Mouse (Mus musculus): ENCODE results near the gene Tbc1d8. TPM values are rescaled to one million over a fixed set of nuclear protein-coding genes. Genes with fewer than 3 reads are reported as not detected.

Gene Tbc1d8
- polyA plus RNA-seq, 1 experiment from 2014 or later, result 5.3 TPM

DNA sequence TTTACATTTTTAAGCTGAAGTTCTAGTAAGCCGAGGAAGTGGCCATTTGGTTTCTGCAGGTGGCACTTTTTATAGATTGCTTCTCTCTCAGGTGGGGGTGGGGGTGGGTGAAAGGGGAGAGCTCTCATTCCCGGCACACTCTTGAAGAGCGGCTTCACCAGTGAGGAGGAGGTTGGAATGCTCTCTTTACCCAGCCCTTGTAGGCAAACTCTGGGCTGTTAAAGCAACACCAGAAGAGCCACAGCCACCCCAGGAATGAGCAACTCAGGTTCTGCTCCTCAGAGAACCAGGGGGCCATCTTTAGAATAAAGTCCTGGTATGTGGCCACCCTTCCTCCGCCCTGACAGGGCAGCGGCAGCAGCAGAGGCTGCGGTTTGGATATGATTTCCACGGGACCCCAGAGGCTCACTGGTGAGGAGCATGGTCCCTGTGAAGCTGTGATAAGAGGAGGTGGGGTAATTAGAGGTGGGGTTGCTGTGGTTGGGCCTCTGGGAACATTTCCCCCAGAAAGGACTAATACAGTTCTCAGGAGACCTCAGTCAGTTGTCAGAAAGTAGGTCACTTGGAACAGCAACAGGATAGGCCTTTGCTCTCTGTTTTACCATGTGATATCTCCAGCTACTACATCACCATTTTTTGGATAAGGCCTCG is 85.2 kb downstream of the Tbc1d8 start:
- no peak overlapping the region for H3K4me2 ChIP-seq (ENCODE audit: low read depth, severe bottlenecking)
- DNase-seq (ENCODE audit: low spot score) (no peak), ATAC-seq (ENCODE audit: insufficient number of reproducible peaks, low FRiP score, low TSS enrichment, low read depth) (no peak)
- H3K4me3 ChIP-seq (ENCODE audit: low read depth, low read length), result no peak overlapping the region
- no peaks in the 10 kb centered on the region for H3K9me3 ChIP-seq (ENCODE audit: control insufficient read depth, low read length)
- H3K9ac ChIP-seq (ENCODE audit: low read length), result no peak overlapping the region
- 81% methylated on average over 8 of the region's 8 CpGs for WGBS
- H3K27me3 ChIP-seq (ENCODE audit: control insufficient read depth, insufficient read depth, low read length), result no peaks in the 10 kb centered on the region
- no peak overlapping the region for H3K27ac ChIP-seq (replicated peaks; ENCODE audit: low read depth, low read length)
- no peaks in the 10 kb centered on the region for H3K4me1 ChIP-seq (ENCODE audit: control insufficient read depth, insufficient read depth, low read length)
- no peaks in the 10 kb centered on the region for H3K36me3 ChIP-seq (ENCODE audit: control insufficient read depth, insufficient read depth, low read length)

DNA sequence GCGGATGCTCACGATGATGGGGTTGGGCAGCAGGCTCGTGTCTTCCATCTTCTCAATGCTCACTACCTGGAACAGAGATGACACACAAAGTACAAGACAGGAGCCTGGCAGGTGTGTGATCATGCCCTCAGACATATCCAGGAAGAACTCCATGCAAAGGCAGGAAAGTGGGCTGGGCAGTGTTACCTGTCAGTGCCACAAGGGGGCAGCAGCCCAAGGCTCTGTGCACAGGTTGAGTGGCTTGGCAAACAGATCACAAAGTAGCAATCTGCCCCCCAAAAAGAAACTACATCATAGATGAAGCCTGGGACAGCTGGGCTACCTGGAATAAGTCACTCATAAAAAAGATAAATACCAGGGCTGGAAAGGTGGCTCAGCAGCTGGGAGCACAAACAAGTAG is 86.4 kb downstream of the Tbc1d8 start:
- H3K27ac ChIP-seq (replicated peaks; ENCODE audit: low read depth, low read length), result no peak overlapping the region
- H3K36me3 ChIP-seq (ENCODE audit: control insufficient read depth, insufficient read depth, low read length), result no peaks in the 10 kb centered on the region
- H3K9me3 ChIP-seq (ENCODE audit: control insufficient read depth, low read length), result no peaks in the 10 kb centered on the region
- ATAC-seq (ENCODE audit: insufficient number of reproducible peaks, low FRiP score, low TSS enrichment, low read depth), result 0 out of 2 replicates have a peak, but pooled peaks have one; percentile 31
- no peaks in the 10 kb centered on the region for H3K27me3 ChIP-seq (ENCODE audit: control insufficient read depth, insufficient read depth, low read length)
- no peak overlapping the region for H3K4me2 ChIP-seq (ENCODE audit: low read depth, severe bottlenecking)
- H3K4me3 ChIP-seq (ENCODE audit: low read depth, low read length), result no peak overlapping the region
- WGBS, result 65% methylated on average over 3 of the region's 3 CpGs
- H3K4me1 ChIP-seq (ENCODE audit: control insufficient read depth, insufficient read depth, low read length), result no peaks in the 10 kb centered on the region
- H3K9ac ChIP-seq (ENCODE audit: low read length), result no peak overlapping the region
- peak; percentile 86 for DNase-seq (ENCODE audit: low spot score)

DNA sequence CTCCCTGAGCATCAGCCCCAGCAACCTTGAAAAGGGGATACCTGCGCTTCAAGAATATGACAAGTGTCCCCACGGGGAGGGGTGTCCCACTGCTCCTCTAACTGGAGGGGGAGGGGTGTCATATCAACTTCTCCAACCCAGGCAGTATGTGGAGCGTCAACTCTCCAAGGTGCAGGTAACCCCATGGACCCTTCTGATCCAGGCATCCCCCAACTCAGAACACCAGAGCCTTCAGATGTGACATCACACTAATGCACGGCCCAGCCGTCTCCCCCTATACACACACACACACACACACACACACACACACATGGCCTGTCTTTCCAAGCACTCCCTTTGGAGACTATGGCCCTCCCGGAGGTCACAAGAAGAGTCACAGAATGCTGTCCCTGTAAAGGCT is 86.9 kb downstream of the Tbc1d8 start:
- Histone ChIP-seq H3K4me3 (ENCODE audit: low read depth, low read length) (no peak overlapping the region), H3K4me1 (ENCODE audit: control insufficient read depth, insufficient read depth, low read length) (no peaks in the 10 kb centered on the region), H3K4me2 (ENCODE audit: low read depth, severe bottlenecking) (no peak overlapping the region), H3K27ac (replicated peaks; ENCODE audit: low read depth, low read length) (no peak overlapping the region), H3K9me3 (ENCODE audit: control insufficient read depth, low read length) (no peaks in the 10 kb centered on the region), H3K27me3 (ENCODE audit: control insufficient read depth, insufficient read depth, low read length) (no peaks in the 10 kb centered on the region), H3K9ac (ENCODE audit: low read length) (no peak overlapping the region), H3K36me3 (ENCODE audit: control insufficient read depth, insufficient read depth, low read length) (no peaks in the 10 kb centered on the region)
- no peak for ATAC-seq (ENCODE audit: insufficient number of reproducible peaks, low FRiP score, low TSS enrichment, low read depth)
- DNase-seq (ENCODE audit: low spot score), result no peak
- WGBS, result 88% methylated on average over 6 of the region's 6 CpGs

DNA sequence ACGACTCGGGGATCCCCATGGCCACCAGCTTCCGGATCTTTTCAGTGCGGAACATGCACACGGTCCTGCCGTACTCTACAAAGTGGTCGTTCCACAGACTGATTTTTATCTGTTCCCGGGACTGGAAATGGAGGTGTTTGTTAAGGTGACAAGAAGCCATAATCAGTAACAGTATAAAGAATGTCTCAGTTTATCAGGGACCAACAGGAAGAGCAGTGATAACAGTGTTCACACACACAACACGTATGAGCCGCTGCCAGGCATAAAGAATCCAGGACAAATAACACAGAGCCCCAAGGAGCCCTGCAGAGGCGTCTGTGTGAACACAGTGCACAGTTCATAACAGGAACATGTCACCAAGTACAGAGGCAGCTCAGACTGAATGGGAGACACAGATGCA is 89.2 kb downstream of the Tbc1d8 start:
- Histone ChIP-seq H3K36me3 (ENCODE audit: control insufficient read depth, insufficient read depth, low read length) (no peaks in the 10 kb centered on the region), H3K27ac (replicated peaks; ENCODE audit: low read depth, low read length) (no peak overlapping the region), H3K4me1 (ENCODE audit: control insufficient read depth, insufficient read depth, low read length) (no peaks in the 10 kb centered on the region), H3K4me2 (ENCODE audit: low read depth, severe bottlenecking) (no peak overlapping the region), H3K4me3 (ENCODE audit: low read depth, low read length) (no peak overlapping the region), H3K9me3 (ENCODE audit: control insufficient read depth, low read length) (no peaks in the 10 kb centered on the region), H3K27me3 (ENCODE audit: control insufficient read depth, insufficient read depth, low read length) (no peaks in the 10 kb centered on the region), H3K9ac (ENCODE audit: low read length) (no peak overlapping the region)
- DNase-seq (ENCODE audit: low spot score) (no peak), ATAC-seq (ENCODE audit: insufficient number of reproducible peaks, low FRiP score, low TSS enrichment, low read depth) (no peak)
- WGBS, result 89% methylated on average over 11 of the region's 11 CpGs

DNA sequence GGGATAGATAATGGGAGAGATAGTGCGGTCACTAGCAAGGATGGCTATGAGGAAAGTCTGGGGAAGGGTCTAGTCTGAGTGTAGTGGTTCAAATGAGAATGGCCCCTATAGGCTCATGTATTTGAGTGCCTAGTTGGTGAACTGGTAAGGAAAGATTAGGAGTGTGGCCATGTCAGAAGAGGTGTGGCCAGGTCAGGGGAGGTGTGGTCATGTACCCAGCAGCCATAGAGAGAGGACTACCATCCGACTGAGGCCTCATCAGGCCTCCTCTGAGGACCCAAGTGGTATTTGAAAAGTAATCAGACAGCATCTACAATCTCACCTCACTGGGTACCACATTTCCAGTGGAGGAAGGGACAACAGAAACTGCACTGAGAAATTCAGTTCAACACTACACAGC is 90.4 kb downstream of the Tbc1d8 start:
- H3K4me1 ChIP-seq (ENCODE audit: control insufficient read depth, insufficient read depth, low read length), result no peaks in the 10 kb centered on the region
- H3K9ac ChIP-seq (ENCODE audit: low read length), result no peak overlapping the region
- 80% methylated on average over 2 of the region's 2 CpGs for WGBS
- no peaks in the 10 kb centered on the region for H3K27me3 ChIP-seq (ENCODE audit: control insufficient read depth, insufficient read depth, low read length)
- no peaks in the 10 kb centered on the region for H3K9me3 ChIP-seq (ENCODE audit: control insufficient read depth, low read length)
- H3K4me3 ChIP-seq (ENCODE audit: low read depth, low read length), result no peak overlapping the region
- no peaks in the 10 kb centered on the region for H3K36me3 ChIP-seq (ENCODE audit: control insufficient read depth, insufficient read depth, low read length)
- DNase-seq (ENCODE audit: low spot score) (no peak), ATAC-seq (ENCODE audit: insufficient number of reproducible peaks, low FRiP score, low TSS enrichment, low read depth) (no peak)
- no peak overlapping the region for H3K27ac ChIP-seq (replicated peaks; ENCODE audit: low read depth, low read length)
- H3K4me2 ChIP-seq (ENCODE audit: low read depth, severe bottlenecking), result no peak overlapping the region

DNA sequence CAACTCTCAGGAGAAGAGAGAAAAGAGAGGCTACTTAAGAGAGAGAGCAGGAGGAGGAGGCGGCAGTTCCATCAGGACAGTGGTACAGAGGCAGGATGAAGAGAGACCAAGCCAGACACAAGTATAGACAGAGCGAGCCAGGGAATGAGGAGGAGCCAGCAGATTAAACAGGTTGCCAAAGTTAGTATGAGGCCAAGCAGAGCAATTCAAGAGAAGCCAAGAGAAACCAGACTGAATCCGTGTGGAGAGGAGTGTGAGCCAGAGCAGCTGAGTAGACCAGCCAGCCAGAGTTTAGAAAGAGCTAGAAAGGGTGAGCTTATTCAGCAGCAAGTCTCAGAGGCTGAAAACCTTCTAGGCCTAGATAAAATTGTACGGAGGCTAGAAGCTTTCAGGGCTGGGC is 91.1 kb downstream of the Tbc1d8 start:
- H3K4me1 ChIP-seq (ENCODE audit: control insufficient read depth, insufficient read depth, low read length), result no peaks in the 10 kb centered on the region
- WGBS, result 83% methylated on average over 4 of the region's 4 CpGs
- H3K9me3 ChIP-seq (ENCODE audit: control insufficient read depth, low read length), result no peaks in the 10 kb centered on the region
- no peak overlapping the region for H3K27ac ChIP-seq (replicated peaks; ENCODE audit: low read depth, low read length)
- no peak overlapping the region for H3K4me2 ChIP-seq (ENCODE audit: low read depth, severe bottlenecking)
- H3K4me3 ChIP-seq (ENCODE audit: low read depth, low read length), result no peak overlapping the region
- H3K27me3 ChIP-seq (ENCODE audit: control insufficient read depth, insufficient read depth, low read length), result no peaks in the 10 kb centered on the region
- H3K9ac ChIP-seq (ENCODE audit: low read length), result no peak overlapping the region
- no peak for DNase-seq (ENCODE audit: low spot score)
- H3K36me3 ChIP-seq (ENCODE audit: control insufficient read depth, insufficient read depth, low read length), result no peaks in the 10 kb centered on the region
- ATAC-seq (ENCODE audit: insufficient number of reproducible peaks, low FRiP score, low TSS enrichment, low read depth), result no peak

DNA sequence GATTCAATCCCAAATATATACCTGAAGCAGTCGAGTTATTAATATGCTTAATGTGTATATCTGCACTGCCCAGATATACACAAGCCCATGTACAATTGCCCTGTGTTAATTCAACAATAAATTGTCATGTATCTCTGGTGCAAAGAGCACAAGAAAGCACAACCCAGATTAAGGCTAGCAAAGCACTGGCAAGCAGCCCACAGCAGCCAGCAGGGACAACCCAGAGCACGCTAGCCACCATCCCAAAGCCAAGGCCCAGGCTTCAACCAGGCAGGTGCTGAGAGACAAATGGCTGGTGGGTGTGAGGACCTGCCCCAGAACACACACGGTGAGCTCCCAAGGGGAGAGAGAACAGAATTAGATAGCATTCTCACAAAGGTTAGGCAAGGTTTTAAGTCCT is 92.1 kb downstream of the Tbc1d8 start:
- no peaks in the 10 kb centered on the region for H3K4me1 ChIP-seq (ENCODE audit: control insufficient read depth, insufficient read depth, low read length)
- no peaks in the 10 kb centered on the region for H3K27me3 ChIP-seq (ENCODE audit: control insufficient read depth, insufficient read depth, low read length)
- no peak overlapping the region for H3K4me3 ChIP-seq (ENCODE audit: low read depth, low read length)
- H3K36me3 ChIP-seq (ENCODE audit: control insufficient read depth, insufficient read depth, low read length), result no peaks in the 10 kb centered on the region
- no peak for DNase-seq (ENCODE audit: low spot score)
- no peak overlapping the region for H3K4me2 ChIP-seq (ENCODE audit: low read depth, severe bottlenecking)
- WGBS, result 62% methylated on average over 3 of the region's 3 CpGs
- no peak overlapping the region for H3K9ac ChIP-seq (ENCODE audit: low read length)
- H3K9me3 ChIP-seq (ENCODE audit: control insufficient read depth, low read length), result no peaks in the 10 kb centered on the region
- no peak overlapping the region for H3K27ac ChIP-seq (replicated peaks; ENCODE audit: low read depth, low read length)
- ATAC-seq (ENCODE audit: insufficient number of reproducible peaks, low FRiP score, low TSS enrichment, low read depth), result no peak

DNA sequence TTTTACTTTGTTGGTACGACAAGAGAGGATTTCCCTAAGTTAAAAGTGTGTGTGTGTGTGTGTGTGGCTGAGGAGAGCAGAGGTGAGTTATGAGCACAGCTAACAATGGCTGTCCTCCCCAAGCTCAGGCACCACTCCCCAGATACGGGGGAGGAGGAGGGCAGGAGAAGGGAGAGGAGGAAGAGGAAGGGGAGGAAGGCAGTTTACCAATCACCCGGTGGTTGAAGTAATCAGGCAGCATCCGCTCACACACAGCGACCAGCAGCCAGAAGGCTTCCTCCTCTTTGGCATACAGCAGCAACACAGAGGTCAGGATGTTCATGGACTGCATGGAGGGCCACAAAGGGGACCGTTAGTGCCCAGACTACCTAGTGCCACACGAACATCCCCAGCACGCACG is 93.6 kb downstream of the Tbc1d8 start:
- Histone ChIP-seq H3K4me2 (ENCODE audit: low read depth, severe bottlenecking) (no peak overlapping the region), H3K9ac (ENCODE audit: low read length) (no peak overlapping the region), H3K9me3 (ENCODE audit: control insufficient read depth, low read length) (no peaks in the 10 kb centered on the region), H3K4me3 (ENCODE audit: low read depth, low read length) (no peak overlapping the region), H3K36me3 (ENCODE audit: control insufficient read depth, insufficient read depth, low read length) (no peaks in the 10 kb centered on the region), H3K27me3 (ENCODE audit: control insufficient read depth, insufficient read depth, low read length) (no peaks in the 10 kb centered on the region), H3K27ac (replicated peaks; ENCODE audit: low read depth, low read length) (no peak overlapping the region), H3K4me1 (ENCODE audit: control insufficient read depth, insufficient read depth, low read length) (no peaks in the 10 kb centered on the region)
- no peak for ATAC-seq (ENCODE audit: insufficient number of reproducible peaks, low FRiP score, low TSS enrichment, low read depth)
- WGBS, result 81% methylated on average over 9 of the region's 9 CpGs
- DNase-seq (ENCODE audit: low spot score), result no peak

DNA sequence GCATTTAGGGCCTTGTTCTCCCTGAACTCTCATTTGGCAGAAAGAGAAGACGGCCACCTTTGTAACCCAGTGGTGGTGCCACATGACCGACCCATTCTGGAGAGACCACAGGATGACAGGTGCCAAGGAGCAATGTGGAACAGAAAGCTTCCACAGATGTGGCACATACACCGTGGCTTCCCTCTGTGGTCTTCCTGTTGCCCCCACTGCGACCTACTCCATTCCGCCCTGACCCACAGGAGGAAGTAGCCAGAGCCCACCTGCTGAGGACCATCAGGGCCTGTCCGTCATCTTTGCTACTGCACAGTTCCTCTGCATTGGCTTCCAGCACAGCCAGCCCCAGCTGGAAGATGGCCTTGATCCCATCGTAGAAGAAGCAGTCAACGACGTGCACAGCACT is 97.5 kb downstream of the Tbc1d8 start:
- no peak overlapping the region for H3K4me2 ChIP-seq (ENCODE audit: low read depth, severe bottlenecking)
- H3K9ac ChIP-seq (ENCODE audit: low read length), result no peak overlapping the region
- no peaks in the 10 kb centered on the region for H3K27me3 ChIP-seq (ENCODE audit: control insufficient read depth, insufficient read depth, low read length)
- WGBS, result 81% methylated on average over 9 of the region's 9 CpGs
- no peaks in the 10 kb centered on the region for H3K4me1 ChIP-seq (ENCODE audit: control insufficient read depth, insufficient read depth, low read length)
- H3K9me3 ChIP-seq (ENCODE audit: control insufficient read depth, low read length), result no peaks in the 10 kb centered on the region
- H3K4me3 ChIP-seq (ENCODE audit: low read depth, low read length), result no peak overlapping the region
- H3K27ac ChIP-seq (replicated peaks; ENCODE audit: low read depth, low read length), result no peak overlapping the region
- no peaks in the 10 kb centered on the region for H3K36me3 ChIP-seq (ENCODE audit: control insufficient read depth, insufficient read depth, low read length)
- ATAC-seq (ENCODE audit: insufficient number of reproducible peaks, low FRiP score, low TSS enrichment, low read depth) (no peak), DNase-seq (ENCODE audit: low spot score) (no peak)

All from limb, embryonic 11.5 days (tissue).